Mouse (Mus musculus) right cerebral cortex, postnatal 10 days (tissue): ENCODE measurements at regions not wholly inside any gene's neighbourhood (a gene's known extent, or its start where the extent isn't known, plus 50 kb on each side); places are given as distances from the start of the nearest gene placed in this dataset.

Experiments used
- DNase-seq, 2 experiments: peaks; one replicate each; pipeline ENCODE4 v3.0.0; 2021; ENCODE audit warnings: low spot score in 2 of 2

DNA sequence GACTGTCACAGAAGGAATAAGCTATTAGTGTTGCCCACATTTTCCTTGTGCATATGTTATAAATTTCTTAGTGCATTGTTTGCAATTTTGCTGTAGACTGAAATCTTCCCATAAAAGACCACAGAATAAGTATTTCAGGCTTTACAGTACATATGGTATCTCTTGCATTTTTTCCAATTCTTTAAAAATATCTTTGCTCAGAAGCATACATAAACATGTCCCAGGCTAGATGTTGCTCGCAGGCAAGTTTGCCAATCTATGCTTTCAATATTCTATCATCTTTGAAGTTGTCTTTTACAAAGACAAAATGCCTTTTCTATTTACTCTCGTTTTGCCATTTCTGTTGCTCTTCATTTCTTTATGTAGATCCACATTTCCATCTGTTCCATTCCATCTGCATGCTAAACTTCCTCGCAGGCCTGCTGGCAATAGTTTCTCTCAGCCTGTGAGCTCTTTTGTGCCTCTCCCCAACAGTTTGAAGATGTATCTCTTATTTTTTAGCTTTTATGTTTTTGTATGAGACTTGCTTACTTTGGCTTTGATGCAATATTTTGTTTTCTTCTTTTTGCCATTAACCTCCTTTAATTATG, 120.0 kb upstream of the Cdr1 start:
- DNase-seq, result peak; percentile 28 to 45

DNA sequence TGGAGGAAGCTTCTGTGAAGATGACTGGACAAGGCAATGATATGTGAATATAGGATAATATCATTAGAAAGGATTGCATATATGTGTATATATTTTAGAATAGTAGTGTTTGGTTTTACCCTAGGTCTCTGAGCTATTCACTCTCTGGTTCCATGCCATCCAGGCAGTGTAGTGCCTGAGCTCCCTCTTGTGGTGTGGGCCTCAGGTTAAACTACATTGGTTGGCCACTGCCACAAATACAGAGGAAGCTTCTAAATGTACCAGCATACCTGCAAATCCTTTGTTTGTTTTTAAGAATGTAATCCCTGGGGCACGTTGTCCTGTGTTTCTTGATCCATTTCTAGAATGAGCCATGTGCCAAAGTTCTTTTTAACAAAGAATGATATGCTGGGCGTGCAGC, 119.1 kb upstream of the Cdr1 start:
- DNase-seq, result peak; percentile 21 to 22
